Mouse (Mus musculus) forebrain, postnatal 0 days (tissue): ENCODE measurements around the gene Ltbp3. TPM values are rescaled to one million over a fixed set of nuclear protein-coding genes. Genes with fewer than 3 reads are reported as not detected.

Source experiments
- ATAC-seq: fragments of 200-750 bp; cut with Nextera tagmentation; 2 replicates; pipeline ENCODE4 v1.8.0; 2017; ENCODE audit warnings: mild to moderate bottlenecking, moderate library complexity
- DNase-seq: peaks from one replicate; pipeline ENCODE4 v3.0.0-alpha.2; 2015
- H3K27ac ChIP-seq: fragments of 300-500 bp; sonication (generic); 2 replicates; pipeline ENCODE4 v1.5.1; 2014; ENCODE audit warnings: low read depth, mild to moderate bottlenecking, antibody characterized with exemption, low read length, moderate library complexity, mixed read lengths
- H3K27me3 ChIP-seq: fragments of 300-500 bp; sonication (generic); 2 replicates; pipeline ENCODE4 v1.6.1; 2014; ENCODE audit warnings: mild to moderate bottlenecking, low read length, mixed read lengths; ENCODE audit not compliant: insufficient read depth
- H3K36me3 ChIP-seq: fragments of 300-500 bp; sonication (generic); 2 replicates; pipeline ENCODE4 v1.6.1; 2014; ENCODE audit warnings: mild to moderate bottlenecking, moderate library complexity; ENCODE audit not compliant: insufficient read depth
- H3K4me1 ChIP-seq: fragments of 300-500 bp; sonication (generic); 2 replicates; pipeline ENCODE4 v1.6.1; 2014; ENCODE audit warnings: antibody characterized with exemption; ENCODE audit not compliant: insufficient read depth
- H3K4me2 ChIP-seq: fragments of 300-500 bp; sonication (generic); 2 replicates; pipeline ENCODE4 v1.6.1; 2014; ENCODE audit warnings: low read depth, mild to moderate bottlenecking, moderate library complexity
- H3K4me3 ChIP-seq: fragments of 300-500 bp; sonication (generic); 2 replicates; pipeline ENCODE4 v1.5.1; 2014; ENCODE audit warnings: low read depth, low read length, mixed read lengths
- H3K9ac ChIP-seq: fragments of 300-500 bp; sonication (generic); 2 replicates; pipeline ENCODE4 v1.6.1; 2014; ENCODE audit warnings: mild to moderate bottlenecking
- H3K9me3 ChIP-seq: fragments of 300-500 bp; sonication (generic); 2 replicates; pipeline ENCODE4 v1.6.1; 2016; ENCODE audit warnings: low read length
- CTCF ChIP-seq: sonication (generic); IDR thresholded peaks from 2 replicates; pipeline ENCODE4 v1.5.1; 2016; ENCODE audit warnings: antibody characterized with exemption, control low read depth, low read depth
- WGBS: fragments of 180-500 bp; shearing (Covaris S2); extraction: QIAGEN DNeasy Blood & Tissue Kit; methylation state at CpG from one replicate; pipeline ENCODE4 v1.1.7; 2014; 5-methylcytosine and 5-hydroxymethylcytosine counted together
- polyA plus RNA-seq: library from polyadenylated mRNA; unstranded; fragments of >200 nt; fragmentation: Nextera tagmentation; extraction: Ambion mirVana; gene quantifications from 2 replicates; pipeline ENCODE4 v1.2.1, GENCODE M21; 2015
- total RNA-seq: library from RNA; depleted of rRNA; stranded (reverse); fragments of >200 nt; gene quantifications from 2 replicates; pipeline ENCODE4 v1.2.3, GENCODE M21; 2014; rRNA removed

Ltbp3 gene
- 21.3 and 22.7 TPM in 2 replicates for total RNA-seq
- 5.9 and 12.4 TPM in 2 replicates for polyA plus RNA-seq

DNA sequence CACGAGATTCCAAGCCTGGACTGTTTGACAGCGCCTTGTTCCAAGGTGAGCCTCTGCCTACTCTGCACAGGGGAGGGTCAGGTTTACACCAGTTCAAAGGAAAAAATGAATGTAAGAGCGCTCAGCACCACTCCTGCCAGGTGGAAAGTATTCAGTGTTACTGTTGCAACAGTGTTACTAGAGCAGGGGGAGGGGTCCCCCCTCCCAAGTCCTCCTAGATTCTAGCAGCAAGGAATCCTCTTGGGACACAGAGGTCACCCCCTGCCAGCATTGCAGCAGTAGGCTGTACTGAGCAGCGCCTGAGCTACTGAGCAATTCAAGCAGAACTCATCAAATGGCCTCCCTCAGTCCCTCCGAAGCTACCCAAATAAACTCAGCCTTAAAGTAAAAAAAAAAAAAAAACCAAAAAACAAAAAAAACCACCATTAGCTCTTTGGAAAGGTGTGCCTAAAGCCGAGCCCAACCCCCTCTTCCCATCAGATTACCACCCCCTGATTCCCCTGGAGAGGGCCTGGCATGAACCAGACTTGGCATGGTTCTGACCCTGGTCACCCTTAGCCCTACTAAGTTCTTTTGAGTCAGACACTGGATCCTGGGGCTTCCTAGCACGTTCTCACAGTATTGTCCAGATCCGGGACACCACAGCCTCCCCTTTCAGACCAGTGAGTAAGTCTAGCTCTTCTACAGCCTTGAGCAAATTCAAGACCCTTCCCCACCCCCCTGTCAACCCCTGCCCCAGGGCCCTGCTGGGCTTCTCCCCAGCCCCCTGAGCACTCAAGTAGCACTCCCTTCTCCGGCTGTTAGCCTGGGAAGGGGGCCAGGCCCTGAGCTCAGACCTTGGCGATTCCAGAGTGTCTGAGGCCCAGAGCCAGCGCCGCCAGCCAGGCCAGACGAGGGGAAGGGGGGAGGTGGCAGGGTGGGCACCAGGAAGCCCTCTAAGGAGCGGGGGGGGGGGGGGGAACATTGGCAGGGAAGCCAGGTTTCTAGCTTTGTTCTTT lies at the start of gene Ltbp3:
Ltbp3 (plus strand) TSS at position 585 of the 998 bp plus-strand sequence.
- no peaks in the 10 kb centered on the region for H3K27me3 ChIP-seq
- peak within 1 kb of the TSS; percentile 97 for H3K4me2 ChIP-seq
- peak within 1 kb of the TSS; percentile 56 for H3K4me3 ChIP-seq
- peak within 1 kb of the TSS; percentile 71 for H3K27ac ChIP-seq
- DNase-seq (peak; percentile 79), ATAC-seq (peak; percentile 79)
- no peaks in the 10 kb centered on the region for H3K9me3 ChIP-seq
- no peaks in the 10 kb centered on the region for H3K36me3 ChIP-seq
- peak within 1 kb of the TSS; percentile 61 for H3K9ac ChIP-seq
- no peak for TF ChIP-seq CTCF
- 14% methylated on average over 13 of the region's 14 CpGs for WGBS
- peaks cover 9% of the 10 kb centered on the region; the same call in 1 of the 2 replicates for H3K4me1 ChIP-seq

DNA sequence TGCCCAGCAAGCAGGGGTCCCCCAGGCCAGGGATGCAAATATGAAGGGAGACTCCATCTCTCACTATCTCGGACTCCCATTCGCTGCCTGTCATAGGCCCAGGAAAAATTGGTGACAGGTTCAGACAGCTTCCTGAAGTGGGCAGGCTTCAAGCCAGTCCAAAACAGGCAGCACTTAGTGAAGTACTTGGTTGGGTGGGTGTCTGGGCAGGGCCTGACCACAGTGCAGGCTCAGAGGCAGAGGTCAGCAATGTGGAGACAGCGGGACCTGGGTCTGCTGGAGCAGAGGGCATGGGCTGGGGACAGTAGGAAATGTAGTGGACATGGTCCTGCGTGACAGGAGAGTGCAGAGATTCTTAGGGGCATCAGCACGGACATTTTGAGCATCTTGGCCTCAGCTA lies 49.1 kb upstream of the Ltbp3 start:
- DNase-seq (no peak), ATAC-seq (no peak)
- H3K9me3 ChIP-seq, result no peaks in the 10 kb centered on the region
- WGBS, result 87% methylated on average over 5 of the region's 5 CpGs
- 0 out of 2 replicates have a peak overlapping the region, but pooled peaks have one; percentile 31 for H3K9ac ChIP-seq
- H3K27me3 ChIP-seq, result no peaks in the 10 kb centered on the region
- no peak overlapping the region for H3K4me3 ChIP-seq
- H3K4me1 ChIP-seq, result peaks cover 17% of the 10 kb centered on the region
- H3K4me2 ChIP-seq, result peak overlapping the region; percentile 97
- peak overlapping the region; percentile 21; the same call in 1 of the 2 replicates for H3K27ac ChIP-seq
- TF ChIP-seq CTCF, result no peak
- peaks cover 18% of the 10 kb centered on the region; the same call in 1 of the 2 replicates for H3K36me3 ChIP-seq

DNA sequence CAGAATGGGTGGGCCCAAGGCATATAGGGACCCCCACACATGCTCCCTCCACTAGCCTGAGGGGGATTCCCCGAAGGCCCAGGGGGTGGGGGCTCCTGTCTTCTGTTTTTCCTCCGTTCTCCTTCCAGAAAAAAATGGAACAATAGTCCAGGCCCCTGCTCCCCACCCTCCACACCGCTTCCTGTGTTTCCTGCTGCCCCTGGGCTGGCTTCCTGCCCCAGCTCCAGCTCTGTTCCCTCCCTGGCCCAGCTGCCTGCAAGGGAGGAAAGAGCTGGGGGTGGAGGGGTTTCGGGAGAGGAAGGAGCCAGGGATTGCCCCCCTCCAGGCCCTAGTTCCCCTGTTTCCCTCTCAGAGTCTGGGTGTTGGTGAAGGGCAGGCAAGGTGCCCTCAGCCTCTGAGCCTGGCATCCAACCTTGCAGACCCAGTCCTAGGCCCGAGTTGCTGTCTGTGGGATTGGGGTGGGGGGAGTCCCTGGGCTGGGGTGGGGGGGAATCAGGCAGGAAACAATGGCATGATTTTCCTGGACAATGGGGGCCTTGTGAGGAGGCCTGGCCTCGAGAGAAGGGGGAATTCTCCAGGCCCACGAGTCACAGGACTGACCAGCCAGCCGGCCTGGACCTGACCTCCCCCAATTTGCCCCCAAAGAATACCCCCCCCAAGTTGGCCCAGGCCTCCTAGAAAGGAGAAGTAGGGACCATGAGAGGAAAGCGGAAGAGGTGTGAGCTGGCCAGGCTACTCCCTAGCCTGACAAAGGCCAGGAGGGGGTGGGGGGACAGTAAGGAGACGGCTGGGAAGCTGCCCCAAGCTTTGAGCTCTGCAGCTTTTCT lies 48.4 kb upstream of the Ltbp3 start:
- ATAC-seq (no peak), DNase-seq (no peak)
- WGBS, result 67% methylated on average over 10 of the region's 10 CpGs
- Histone ChIP-seq H3K27me3 (no peaks in the 10 kb centered on the region), H3K36me3 (peaks cover 25% of the 10 kb centered on the region), H3K9ac (peak overlapping the region; percentile 31; the same call in 1 of the 2 replicates), H3K4me1 (peaks cover 17% of the 10 kb centered on the region), H3K9me3 (no peaks in the 10 kb centered on the region), H3K4me3 (no peak overlapping the region), H3K4me2 (peak overlapping the region; percentile 97; the same call in 1 of the 2 replicates), H3K27ac (peak overlapping the region; percentile 62)
- TF ChIP-seq CTCF, result no peak

DNA sequence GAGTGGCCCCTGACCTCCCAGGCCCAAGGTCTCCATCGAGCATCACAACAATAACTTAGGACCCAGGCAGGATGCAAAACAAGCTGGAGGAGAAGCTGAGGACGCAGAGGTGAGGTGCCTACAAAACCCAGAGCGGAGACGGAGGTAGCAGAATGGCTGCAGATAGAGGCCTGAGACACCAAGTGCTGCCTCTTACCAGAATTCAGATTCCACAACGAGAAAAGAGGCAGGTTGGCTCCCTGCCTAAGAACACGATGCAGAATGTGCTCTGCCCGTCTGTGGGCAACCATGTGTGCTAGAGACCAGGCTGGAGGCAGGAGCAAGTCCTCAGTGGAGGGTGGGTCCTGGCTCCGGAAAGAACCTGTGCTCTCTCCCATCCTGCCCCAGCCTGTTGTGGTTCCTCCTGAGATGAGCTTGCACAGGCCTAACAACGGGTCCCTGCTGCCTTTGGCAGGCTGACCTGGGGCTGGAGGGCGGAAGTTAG lies 47.7 kb upstream of the Ltbp3 start:
- Histone ChIP-seq H3K4me1 (peaks cover 12% of the 10 kb centered on the region; the same call in 1 of the 2 replicates), H3K36me3 (peaks cover 32% of the 10 kb centered on the region), H3K27ac (no peak overlapping the region), H3K9me3 (no peaks in the 10 kb centered on the region), H3K4me2 (no peak overlapping the region), H3K4me3 (no peak overlapping the region), H3K9ac (no peak overlapping the region), H3K27me3 (no peaks in the 10 kb centered on the region)
- ATAC-seq (no peak), DNase-seq (no peak)
- 68% methylated on average over 10 of the region's 10 CpGs for WGBS
- TF ChIP-seq CTCF, result no peak

DNA sequence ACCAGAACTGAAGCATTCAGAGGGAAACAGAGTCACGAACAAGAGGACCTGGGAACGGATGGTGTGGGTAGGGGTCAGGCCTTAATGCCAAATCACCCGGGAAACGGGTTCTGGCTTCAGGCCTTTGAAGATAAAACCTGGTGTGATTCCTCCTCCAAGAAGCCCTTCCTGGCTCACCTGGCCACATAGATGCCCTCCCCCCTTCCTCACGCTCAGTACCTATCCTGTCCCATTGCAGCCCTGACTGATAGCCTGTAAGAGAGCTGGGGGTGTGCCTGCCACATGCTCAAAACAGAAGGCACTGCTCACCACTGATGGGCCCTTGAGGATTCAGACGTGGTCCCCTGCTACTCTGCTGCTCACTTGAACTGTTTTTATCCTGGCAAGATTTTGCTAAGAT lies 46.9 kb upstream of the Ltbp3 start:
- no peak overlapping the region for H3K27ac ChIP-seq
- no peak overlapping the region for H3K4me3 ChIP-seq
- H3K27me3 ChIP-seq, result no peaks in the 10 kb centered on the region
- no peak overlapping the region for H3K9ac ChIP-seq
- H3K4me1 ChIP-seq, result peaks cover 11% of the 10 kb centered on the region; the same call in 1 of the 2 replicates
- H3K36me3 ChIP-seq, result peaks cover 40% of the 10 kb centered on the region
- H3K9me3 ChIP-seq, result no peaks in the 10 kb centered on the region
- DNase-seq (no peak), ATAC-seq (no peak)
- H3K4me2 ChIP-seq, result no peak overlapping the region
- TF ChIP-seq CTCF, result no peak
- WGBS, result 86% methylated on average over 6 of the region's 6 CpGs

DNA sequence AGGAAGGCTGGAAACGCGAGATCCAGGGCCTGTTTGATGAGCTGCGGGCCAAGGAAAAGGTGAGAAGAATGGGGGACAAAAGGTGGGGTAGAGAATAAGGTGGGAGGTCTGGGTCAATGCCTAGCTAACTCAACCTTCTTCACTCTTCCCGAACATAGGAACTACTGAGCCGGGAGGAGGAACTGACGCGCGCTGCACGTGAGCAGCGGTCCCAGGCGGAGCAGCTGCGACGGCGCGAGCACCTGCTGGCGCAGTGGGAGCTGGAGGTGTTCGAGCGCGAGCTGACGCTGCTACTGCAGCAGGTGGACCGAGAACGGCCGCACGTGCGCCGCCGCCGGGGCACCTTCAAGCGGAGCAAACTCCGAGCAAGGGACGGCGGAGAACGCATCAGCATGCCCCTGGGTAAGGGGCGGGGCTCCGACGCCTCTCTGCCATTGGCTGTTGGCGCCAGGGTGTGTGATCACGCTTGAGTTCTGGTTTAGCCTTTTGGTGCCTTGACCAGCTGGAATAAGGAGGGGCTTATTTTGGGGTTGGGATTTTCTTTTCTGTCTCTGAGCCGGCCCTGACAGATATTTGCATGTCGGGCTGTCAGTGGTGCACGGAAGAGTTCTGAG lies 44.7 kb upstream of the Ltbp3 start:
- Histone ChIP-seq H3K4me1 (no peaks in the 10 kb centered on the region), H3K27ac (no peak overlapping the region), H3K36me3 (peaks cover 59% of the 10 kb centered on the region), H3K4me3 (peak overlapping the region; percentile 31), H3K4me2 (peak overlapping the region; percentile 44), H3K9ac (peak overlapping the region; percentile 25; the same call in 1 of the 2 replicates), H3K9me3 (no peaks in the 10 kb centered on the region), H3K27me3 (no peaks in the 10 kb centered on the region)
- ATAC-seq (peak; percentile 71), DNase-seq (peak; percentile 45)
- 9% methylated on average over 41 of the region's 41 CpGs for WGBS
- TF ChIP-seq CTCF, result no peak
